Mouse (Mus musculus): ENCODE measurements at regions not wholly inside any gene's neighbourhood (a gene's known extent, or its start where the extent isn't known, plus 50 kb on each side); places are given as distances from the start of the nearest gene placed in this dataset.
A peak's percentile ranks its signal among the peaks of the same experiment; 100 is the strongest.

- peak in 1 of 2 experiments; percentile 3 for DNase-seq (ENCODE audit: low spot score in 2 of 2)
Measured at GRCm38 (mm10) chrX:35683332-35683731, 205.3 kb upstream of the Dock11 start.

All from left cerebral cortex, adult 18-20 months (tissue).